Mouse (Mus musculus) liver, embryonic 14.5 days (tissue): ENCODE results near the gene Amigo3.

Source experiments
- CTCF ChIP-seq: IDR thresholded peaks from 2 replicates; pipeline ENCODE4 v1.5.1; 2016; ENCODE audit warnings: antibody characterized with exemption, low read depth, control low read depth
- EP300 ChIP-seq: IDR thresholded peaks from 2 replicates; pipeline ENCODE4 v1.6.1; 2016; ENCODE audit warnings: antibody characterized with exemption, low read depth

- TF ChIP-seq CTCF (no peak), EP300 (no peak)
These were observed 4.4 kb upstream of the Amigo3 start for GRCm38 (mm10) chr9:108048566-108048955.
